Mouse (Mus musculus) bone marrow, adult 2 months (tissue): Measurements from ENCODE around the gene Dclk2.

ENCODE experiments used
- CTCF ChIP-seq: fragments of 200-500 bp; IDR thresholded peaks from 2 replicates; pipeline ENCODE4 v1.5.1; 2011; ENCODE audit warnings: low read length, control low read depth; ENCODE audit not compliant: control insufficient read depth, insufficient read depth
- POLR2A ChIP-seq: fragments of 200-500 bp; IDR thresholded peaks from 2 replicates; pipeline ENCODE4 v1.6.1; 2011; ENCODE audit warnings: low read depth, mild to moderate bottlenecking, control low read depth, low read length, borderline replicate concordance; ENCODE audit not compliant: control insufficient read depth

GRCm38 (mm10) chr3:86859791-86860190, 60.9 kb downstream of the Dclk2 start:
- TF ChIP-seq CTCF (no peak), POLR2A (no peak)
